Mouse (Mus musculus): ENCODE measurements around the gene Mthfd1l.
A peak's percentile ranks its signal among the peaks of the same experiment; 100 is the strongest.
"Not testable (repeated sequence)": the region's sequence is repeated elsewhere in the genome, so short reads cannot be mapped to it uniquely, and the experiment has no call there.

The Mthfd1l gene

GRCm38 (mm10) chr10:4159541-4160090, 186.7 kb downstream of the Mthfd1l start:
- DNase-seq, result no peak

DNA sequence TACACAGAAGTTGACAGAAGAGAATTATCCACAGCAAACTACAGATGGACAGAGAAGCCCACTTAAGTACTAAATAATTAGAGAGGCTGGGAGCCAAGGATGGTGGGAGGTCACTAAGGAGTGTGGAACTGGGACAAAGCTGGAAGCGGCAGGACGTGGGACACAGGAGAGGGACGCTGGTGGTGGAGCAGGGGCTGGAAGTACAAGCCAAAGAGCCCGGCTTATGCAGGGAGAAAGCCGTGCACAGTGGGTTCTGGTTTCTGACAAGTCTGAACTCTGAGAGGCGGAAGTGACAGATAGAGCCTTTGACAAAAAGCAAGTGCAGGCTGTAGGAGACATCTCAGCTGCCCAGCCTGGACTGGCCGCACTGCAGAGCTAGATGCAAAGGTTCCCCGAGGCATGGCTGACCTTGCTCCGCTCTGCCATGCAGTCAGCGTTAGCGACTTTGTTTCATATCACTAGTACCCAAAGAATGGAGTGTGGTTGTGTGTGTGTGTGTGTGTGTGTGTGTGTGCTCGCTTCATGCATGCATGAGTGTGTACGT, 187.4 kb downstream of the Mthfd1l start:
- no peak for DNase-seq

- no peak for DNase-seq
Observed at GRCm38 (mm10) chr10:4162049-4162448, 189.1 kb downstream of the Mthfd1l start.

DNA sequence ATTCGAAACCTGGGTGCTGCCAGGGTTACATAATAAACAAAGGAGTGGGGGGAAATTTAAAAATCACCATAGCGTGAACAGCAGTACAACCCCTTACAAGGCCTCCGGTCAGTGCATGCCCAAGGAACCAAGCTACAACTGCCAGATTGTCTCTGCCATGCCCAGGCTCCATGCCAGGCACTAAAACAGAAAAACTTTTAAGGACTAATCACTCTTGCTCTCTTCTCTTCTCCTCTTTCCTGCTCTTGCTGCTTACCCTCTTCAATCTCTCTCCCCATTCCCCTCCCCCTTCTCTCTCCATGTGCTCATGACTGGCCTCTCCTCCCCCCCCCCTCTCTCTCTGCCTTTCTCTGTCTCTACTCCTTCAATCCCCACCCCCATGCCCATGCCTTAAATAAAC, 190.1 kb downstream of the Mthfd1l start:
- DNase-seq, result no peak

GRCm38 (mm10) chr10:4164681-4165080, 191.8 kb downstream of the Mthfd1l start:
- DNase-seq, result no peak

- DNase-seq, result no peak
Observed at GRCm38 (mm10) chr10:4168222-4168798, 195.4 kb downstream of the Mthfd1l start.

DNA sequence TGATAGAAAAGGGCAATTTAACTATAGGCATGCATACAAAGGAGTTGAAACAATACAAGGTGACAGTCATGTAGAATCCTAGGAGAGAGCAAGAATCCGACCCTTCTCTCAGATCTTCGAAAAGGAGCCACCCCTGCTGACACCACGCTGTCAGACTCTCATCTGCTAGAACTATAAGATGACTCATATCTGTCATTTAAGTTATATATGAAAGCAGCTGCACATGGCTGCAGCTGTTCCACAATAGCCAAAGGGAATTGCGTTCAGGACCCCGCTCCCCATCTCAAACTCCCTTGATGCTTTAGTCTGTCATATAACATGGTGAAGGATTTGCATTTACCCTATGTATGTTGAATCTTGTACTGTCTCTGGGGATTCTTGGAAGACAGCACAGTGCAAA, 201.3 kb downstream of the Mthfd1l start:
- DNase-seq, result no peak

DNA sequence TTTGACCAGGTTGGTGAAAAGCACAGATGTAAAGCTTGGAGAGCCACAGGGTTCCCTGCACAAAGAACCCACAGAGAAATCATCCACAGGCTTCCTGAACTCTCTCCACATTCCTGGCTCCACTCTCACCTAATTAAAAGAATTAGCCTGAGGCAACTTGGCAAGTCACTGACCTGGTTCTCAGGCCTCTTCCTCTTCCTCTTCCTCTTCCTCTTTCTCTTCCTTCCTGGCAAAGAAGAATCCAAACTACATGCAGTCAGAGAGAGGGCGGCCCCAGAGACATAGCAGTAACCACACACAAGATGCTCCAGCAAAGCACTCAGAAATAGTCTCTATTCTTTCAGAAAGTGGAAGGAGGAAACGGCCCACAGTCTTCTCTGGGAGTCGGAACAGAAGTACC, 201.8 kb downstream of the Mthfd1l start:
- DNase-seq, result no peak

GRCm38 (mm10) chr10:4177285-4177684, 204.4 kb downstream of the Mthfd1l start:
- DNase-seq, result no peak

DNA sequence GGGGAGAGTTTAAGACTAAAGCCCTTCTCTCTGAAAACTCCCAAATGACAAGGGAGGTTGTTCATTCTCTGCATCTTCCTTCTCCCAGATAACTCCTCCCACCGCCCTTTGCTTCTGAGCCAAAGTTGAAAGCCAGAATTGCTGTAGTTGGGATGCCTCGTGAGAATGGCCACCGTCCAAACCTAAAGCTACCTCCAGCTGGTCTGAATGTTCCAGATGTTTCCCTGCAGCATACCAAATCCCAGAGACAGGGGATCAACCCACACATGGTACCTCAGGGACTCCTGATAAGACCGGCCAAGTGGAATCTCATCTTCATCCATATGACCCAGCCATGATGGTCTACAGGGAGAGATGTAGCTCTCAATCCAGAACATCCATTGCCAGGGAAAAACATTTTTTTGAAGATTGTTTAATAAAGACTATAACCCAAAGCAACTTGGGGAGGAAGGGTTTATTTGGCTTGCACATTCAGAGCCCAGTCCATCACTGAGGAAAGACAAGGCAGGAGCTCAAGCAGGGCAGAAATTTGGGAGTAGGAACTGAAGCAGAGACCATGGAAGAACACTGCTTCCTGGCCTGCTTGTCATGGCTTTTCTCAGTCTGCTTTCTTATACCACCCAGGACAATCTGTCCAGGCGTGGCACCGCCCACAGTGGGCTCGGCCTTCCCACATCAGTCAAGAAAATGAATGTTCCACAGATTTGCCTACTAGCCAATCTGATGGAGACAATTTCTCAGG, 206.3 kb downstream of the Mthfd1l start:
- DNase-seq, result no peak

DNA sequence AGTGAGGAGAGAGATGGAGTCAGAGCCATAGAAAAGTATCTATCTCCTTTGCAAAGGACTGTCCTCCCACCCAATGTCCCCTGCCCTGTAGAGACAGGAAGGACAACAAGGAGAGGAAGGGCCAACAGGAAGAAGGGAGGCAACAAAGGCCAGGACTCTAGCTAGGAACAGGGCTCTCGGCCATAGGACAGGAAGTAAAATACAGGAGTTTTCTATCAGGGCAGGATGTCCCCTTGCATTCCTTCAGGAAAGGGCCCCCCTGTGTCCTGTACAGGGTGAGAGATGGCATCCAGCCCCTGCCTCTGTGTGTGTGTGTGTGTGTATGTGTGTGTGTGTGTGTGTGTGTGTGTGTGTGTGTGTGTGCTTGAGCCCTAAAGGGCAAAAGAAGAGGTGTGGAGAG, 209.0 kb downstream of the Mthfd1l start:
- no peak for DNase-seq

- no peak for DNase-seq
Observed at GRCm38 (mm10) chr10:4182406-4182805, 209.5 kb downstream of the Mthfd1l start.

- peak; percentile 13 for DNase-seq
Observed at GRCm38 (mm10) chr10:4188614-4189402, 215.9 kb downstream of the Mthfd1l start.

- no peak for DNase-seq
Observed at GRCm38 (mm10) chr10:4189422-4189821, 216.5 kb downstream of the Mthfd1l start.

GRCm38 (mm10) chr10:4198978-4199377, 226.1 kb downstream of the Mthfd1l start:
- DNase-seq, result no peak

- no peak for DNase-seq
Observed at GRCm38 (mm10) chr10:4199926-4200325, 227.0 kb downstream of the Mthfd1l start.

DNA sequence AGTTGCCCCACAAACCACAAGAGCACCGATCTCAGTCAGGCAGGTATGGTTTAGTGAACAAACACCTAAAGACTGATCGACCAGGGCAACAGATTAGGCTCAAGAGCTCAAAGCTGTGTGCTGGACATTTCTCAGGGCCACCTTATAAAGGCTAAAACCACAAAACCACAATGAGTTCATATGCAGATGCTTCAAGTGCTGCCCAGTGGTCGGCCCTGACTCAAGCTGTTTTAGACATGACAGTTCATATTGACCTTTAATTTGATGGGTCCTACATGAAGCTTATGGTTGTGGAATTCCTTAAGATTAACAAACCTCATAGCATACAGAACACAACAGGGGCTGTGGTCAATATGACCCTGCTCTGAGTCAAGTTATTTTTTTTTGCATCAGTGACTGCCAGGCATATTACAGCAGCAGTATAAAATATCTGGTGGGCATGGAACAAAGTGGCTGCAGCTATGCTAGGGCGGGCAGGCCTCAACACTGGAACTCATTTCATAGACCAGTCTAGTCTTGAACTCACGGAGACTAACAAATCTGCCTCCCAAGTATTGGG, 227.7 kb downstream of the Mthfd1l start:
- DNase-seq, result no peak

DNA sequence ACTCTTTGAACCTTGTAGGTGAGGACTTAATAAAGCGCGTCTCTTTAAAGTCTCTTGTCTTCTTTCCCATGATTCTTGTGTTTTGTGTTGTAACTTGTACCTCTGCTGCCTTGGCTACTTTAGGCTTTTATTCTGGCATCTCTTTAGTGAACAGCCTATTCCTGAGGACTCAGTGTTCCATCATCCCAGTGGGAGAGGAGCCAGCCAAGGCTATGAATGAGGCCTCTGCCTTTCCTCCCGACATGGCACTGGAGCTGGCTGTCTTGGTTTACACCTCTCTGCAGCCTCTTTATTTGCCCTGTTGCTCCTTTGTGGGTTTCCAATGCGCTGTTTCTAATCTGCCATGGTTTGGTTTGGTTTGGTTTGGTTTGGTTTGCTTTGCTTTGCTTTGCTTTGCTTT, 228.2 kb downstream of the Mthfd1l start:
- no peak for DNase-seq

DNA sequence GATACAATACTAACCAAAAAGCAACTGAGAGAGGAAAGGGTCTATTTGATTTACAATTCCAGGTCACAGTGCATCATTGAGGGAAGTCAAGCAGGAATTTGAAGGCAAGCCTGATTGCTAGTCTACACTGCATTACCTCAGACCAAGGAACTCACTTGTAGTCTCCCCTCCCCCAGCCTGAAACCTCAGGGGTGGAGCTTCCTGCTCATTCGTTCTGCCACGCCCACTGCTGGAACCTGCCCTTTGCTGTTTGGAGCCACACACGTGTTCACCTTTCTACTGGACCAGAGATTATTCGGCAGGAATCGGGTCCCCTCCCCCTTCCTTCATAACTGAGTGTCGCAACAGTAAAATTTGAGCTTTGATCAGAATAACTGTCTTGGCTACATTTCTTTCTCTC, 230.7 kb downstream of the Mthfd1l start:
- not testable (repeated sequence) for DNase-seq

- no peak for DNase-seq
Observed at GRCm38 (mm10) chr10:4209040-4209439, 236.1 kb downstream of the Mthfd1l start.

DNA sequence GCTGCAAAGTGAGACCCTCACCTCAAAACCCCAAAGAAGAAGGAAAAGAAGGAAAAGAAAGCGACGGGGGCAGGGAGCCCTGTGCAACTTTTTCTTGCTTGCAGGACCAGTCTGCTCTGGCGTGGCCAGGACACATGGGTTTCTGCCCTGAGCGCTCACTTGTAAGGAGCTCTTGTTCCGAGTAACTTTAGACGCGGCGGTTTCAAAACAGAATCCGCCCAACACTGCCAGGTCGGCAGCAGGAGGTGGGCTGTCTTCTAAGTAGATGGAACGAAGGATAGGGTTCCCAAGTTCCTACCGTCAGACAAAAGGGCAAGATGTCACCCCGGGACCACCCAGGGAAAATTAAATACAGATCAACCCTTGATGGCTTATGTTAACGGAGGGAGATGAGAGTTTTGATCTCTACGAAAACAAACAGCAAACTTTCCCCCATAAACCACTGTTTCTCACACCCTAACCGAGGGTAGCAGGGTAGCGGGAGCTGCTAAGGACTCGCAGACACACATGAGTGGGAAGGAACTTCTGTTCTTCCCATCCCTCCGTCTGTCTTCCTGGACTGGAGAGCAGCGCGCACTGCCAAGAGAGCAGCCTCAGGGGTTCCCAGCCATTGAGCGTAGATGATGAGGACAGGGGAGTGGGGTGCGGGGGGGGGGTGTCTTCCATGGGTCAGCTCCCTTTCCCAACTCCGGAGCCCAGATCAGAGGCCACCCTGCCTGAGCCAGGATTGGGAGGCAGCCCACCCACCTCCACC, 237.6 kb downstream of the Mthfd1l start:
- DNase-seq, result peak; percentile 18

GRCm38 (mm10) chr10:4211067-4211447, 238.1 kb downstream of the Mthfd1l start:
- DNase-seq, result no peak
